Mouse (Mus musculus): ENCODE data around the gene Hist1h2ab. TPM values are rescaled to one million over a fixed set of nuclear protein-coding genes. Genes with fewer than 3 reads are reported as not detected.
"Not testable (repeated sequence)": the region's sequence is repeated elsewhere in the genome, so short reads cannot be mapped to it uniquely, and the experiment has no call there.

Hist1h2ab gene
- polyA plus RNA-seq, 1 experiment from 2014 or later, result 5.1 TPM

DNA sequence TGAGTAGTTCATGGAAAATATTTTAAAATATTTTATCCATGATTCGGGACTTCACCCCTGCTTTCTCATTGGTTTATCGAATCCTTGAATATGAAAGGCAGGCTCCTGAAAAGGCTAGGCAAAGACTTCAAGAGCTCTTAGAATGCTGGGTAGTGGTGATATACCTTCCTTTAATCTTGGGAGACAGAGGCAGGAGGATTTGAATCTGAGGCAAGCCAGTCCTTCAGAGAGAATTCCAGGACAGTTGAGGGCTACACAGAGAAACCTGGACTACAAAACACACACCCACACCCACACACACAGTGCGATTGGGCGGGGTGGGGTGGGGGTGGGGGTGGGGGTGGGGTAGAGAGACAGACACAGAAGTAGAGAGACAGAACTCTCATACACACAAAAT lies 3.0 kb upstream of the Hist1h2ab start:
- H3K4me2 ChIP-seq, result peak overlapping the region; percentile 71; the same call in 1 of the 2 replicates
- H3K9ac ChIP-seq, result peak overlapping the region; percentile 36; the same call in 1 of the 2 replicates
- ATAC-seq (ENCODE audit: low read depth), result no peak
- H3K9me3 ChIP-seq, result no peaks in the 10 kb centered on the region
- H3K27me3 ChIP-seq, result no peaks in the 10 kb centered on the region
- no peaks in the 10 kb centered on the region for H3K36me3 ChIP-seq
- peaks cover 31% of the 10 kb centered on the region for H3K4me1 ChIP-seq (replicated peaks)
- no peak overlapping the region for H3K4me3 ChIP-seq
- peak overlapping the region; percentile 95 for H3K27ac ChIP-seq (replicated peaks)
- 11% methylated on average over 4 of the region's 4 CpGs for WGBS

- Histone ChIP-seq H3K27ac (replicated peaks) (no peak overlapping the region; the same call in 1 of the 2 replicates), H3K4me3 (no peak overlapping the region)
Measured at GRCm38 (mm10) chr13:23749563-23750121, 1.3 kb upstream of the Hist1h2ab start.

DNA sequence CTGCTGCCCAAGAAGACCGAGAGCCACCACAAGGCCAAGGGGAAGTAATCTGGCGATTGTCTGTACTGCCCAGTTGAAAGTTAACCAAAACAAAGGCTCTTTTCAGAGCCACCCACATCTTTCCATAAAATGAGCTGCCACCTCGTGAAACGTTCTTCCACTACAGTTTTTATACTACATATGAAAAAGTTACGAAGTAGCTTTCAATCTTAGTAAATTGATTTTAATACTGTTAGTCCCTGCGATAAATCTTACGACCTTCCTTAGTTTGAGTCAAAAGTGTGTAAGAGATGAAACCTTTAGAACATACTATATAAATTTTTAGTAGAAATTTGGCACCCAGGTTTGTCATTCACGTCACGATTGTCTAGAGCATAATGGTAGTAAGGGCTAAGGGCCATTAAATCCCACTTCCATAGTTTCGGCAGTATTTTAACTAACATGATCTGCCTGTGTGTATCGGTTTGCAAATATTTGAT lies 591 bp downstream of the Hist1h2ab start:
- H3K4me1 ChIP-seq (replicated peaks), result peaks cover 29% of the 10 kb centered on the region
- H3K9me3 ChIP-seq, result no peaks in the 10 kb centered on the region
- ATAC-seq (ENCODE audit: low read depth), result peak; percentile 44; the same call in 1 of the 2 replicates
- H3K4me2 ChIP-seq, result peak overlapping the region; percentile 67
- no peaks in the 10 kb centered on the region for H3K27me3 ChIP-seq
- peak overlapping the region; percentile 66; the same call in 1 of the 2 replicates for H3K9ac ChIP-seq
- under 1% methylated on average over 11 of the region's 11 CpGs for WGBS
- H3K4me3 ChIP-seq, result peak overlapping the region; percentile 45
- peak overlapping the region; percentile 95 for H3K27ac ChIP-seq (replicated peaks)
- H3K36me3 ChIP-seq, result no peaks in the 10 kb centered on the region

More at GRCm38 (mm10) chr13:23749563-23750121, 1.3 kb upstream of the Hist1h2ab start:
- H3K9me3 ChIP-seq, result no peaks in the 10 kb centered on the region
- ATAC-seq (ENCODE audit: low read depth), result no peak
- no peak overlapping the region for H3K4me2 ChIP-seq
- WGBS, result 89% methylated on average over 5 of the region's 5 CpGs
- no peak overlapping the region for H3K9ac ChIP-seq
- H3K36me3 ChIP-seq, result no peaks in the 10 kb centered on the region
- no peaks in the 10 kb centered on the region for H3K27me3 ChIP-seq
- H3K4me1 ChIP-seq (replicated peaks), result peaks cover 29% of the 10 kb centered on the region

DNA sequence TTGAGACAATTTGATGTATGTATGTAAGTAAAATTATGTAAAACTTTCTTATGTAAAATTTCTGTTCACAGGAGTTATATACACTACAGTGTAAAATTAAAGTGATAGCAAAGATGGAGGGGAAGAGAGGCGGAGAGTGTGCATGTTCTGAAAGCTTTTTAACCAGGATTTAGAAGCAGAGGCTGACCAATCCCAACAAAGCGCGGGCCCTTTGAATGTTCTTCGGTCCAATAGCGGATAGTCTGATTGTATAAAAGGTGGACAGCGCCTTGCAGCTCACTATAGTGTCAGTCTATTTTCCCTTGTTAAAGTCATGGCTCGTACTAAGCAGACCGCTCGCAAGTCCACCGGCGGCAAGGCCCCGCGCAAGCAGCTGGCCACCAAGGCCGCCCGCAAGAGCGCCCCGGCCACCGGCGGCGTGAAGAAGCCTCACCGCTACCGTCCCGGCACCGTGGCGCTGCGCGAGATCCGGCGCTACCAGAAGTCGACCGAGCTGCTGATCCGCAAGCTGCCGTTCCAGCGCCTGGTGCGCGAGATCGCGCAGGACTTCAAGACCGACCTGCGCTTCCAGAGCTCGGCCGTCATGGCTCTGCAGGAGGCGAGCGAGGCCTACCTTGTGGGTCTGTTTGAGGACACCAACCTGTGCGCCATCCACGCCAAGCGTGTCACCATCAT lies 1.3 kb downstream of the Hist1h2ab start, which contains the start of gene Hist1h3b:
Hist1h3b (plus strand) TSS at position 201 of the 675 bp plus-strand sequence.
- 1% methylated on average over 16 of the region's 47 CpGs for WGBS
- peak; percentile 76 for ATAC-seq (ENCODE audit: low read depth)

GRCm38 (mm10) chr13:23752742-23753172 lies 1.8 kb downstream of the Hist1h2ab start:
- Histone ChIP-seq H3K4me1 (replicated peaks) (peaks cover 26% of the 10 kb centered on the region), H3K9ac (no peak overlapping the region), H3K27me3 (no peaks in the 10 kb centered on the region), H3K9me3 (no peaks in the 10 kb centered on the region), H3K27ac (replicated peaks) (peak overlapping the region; percentile 1; the same call in 1 of the 2 replicates), H3K4me3 (peak overlapping the region; percentile 23; the same call in 1 of the 2 replicates), H3K4me2 (peak overlapping the region; percentile 67), H3K36me3 (no peaks in the 10 kb centered on the region)
- WGBS, result 4% methylated on average over 6 of the region's 6 CpGs
- ATAC-seq (ENCODE audit: low read depth), result no peak

More for the DNA sequence above, 1.3 kb downstream of the Hist1h2ab start, which contains the start of gene Hist1h3b:
- peak within 1 kb of the TSS; percentile 67 for H3K4me2 ChIP-seq
- H3K4me1 ChIP-seq (replicated peaks), result peaks cover 27% of the 10 kb centered on the region
- not testable (repeated sequence) for H3K36me3 ChIP-seq, H3K27me3 ChIP-seq, H3K9me3 ChIP-seq
- H3K9ac ChIP-seq, result peak within 1 kb of the TSS; percentile 66
- peak within 1 kb of the TSS; percentile 95 for H3K27ac ChIP-seq (replicated peaks)
- H3K4me3 ChIP-seq, result peak within 1 kb of the TSS; percentile 45

DNA sequence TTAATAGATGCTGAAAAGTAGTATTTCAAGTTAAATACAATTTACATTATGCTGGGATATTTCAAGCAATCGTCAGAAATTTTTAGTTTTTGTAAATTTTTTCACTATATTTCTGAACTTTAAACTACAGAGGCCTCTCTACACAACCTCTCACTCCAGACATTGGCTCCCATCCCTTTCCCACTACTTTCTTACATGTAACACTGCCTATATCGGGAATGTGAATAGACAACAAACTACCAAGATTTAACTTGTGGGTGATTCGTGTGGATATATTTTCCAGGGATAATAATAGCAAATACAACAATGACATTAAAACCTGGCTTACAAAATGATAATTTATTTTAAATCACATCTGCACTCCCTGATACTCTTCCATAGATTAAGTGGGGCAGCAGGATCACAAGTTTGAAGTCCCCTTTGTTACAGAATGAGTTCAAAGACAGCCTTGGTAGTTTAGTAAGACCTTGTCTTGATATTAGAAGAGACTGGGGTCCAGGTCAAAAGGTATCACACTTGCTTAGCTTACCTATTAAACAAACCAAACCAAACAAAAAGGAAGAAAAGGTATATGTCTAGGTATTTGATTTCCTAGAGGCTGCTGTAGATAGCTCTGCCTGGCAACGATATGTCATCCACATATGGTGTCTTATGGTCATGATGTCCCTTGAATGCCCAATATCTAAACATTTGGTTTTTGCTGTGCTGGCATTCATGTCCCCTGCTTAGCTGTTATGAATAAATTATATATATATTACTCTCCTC lies 2.6 kb downstream of the Hist1h2ab start:
- no peaks in the 10 kb centered on the region for H3K36me3 ChIP-seq
- 57% methylated on average over 4 of the region's 4 CpGs for WGBS
- H3K4me1 ChIP-seq (replicated peaks), result peaks cover 18% of the 10 kb centered on the region
- H3K27me3 ChIP-seq, result no peaks in the 10 kb centered on the region
- peak overlapping the region; percentile 67; the same call in 1 of the 2 replicates for H3K4me2 ChIP-seq
- H3K9me3 ChIP-seq, result no peaks in the 10 kb centered on the region
- ATAC-seq (ENCODE audit: low read depth), result no peak
- no peak overlapping the region for H3K27ac ChIP-seq (replicated peaks)
- H3K9ac ChIP-seq, result no peak overlapping the region
- no peak overlapping the region for H3K4me3 ChIP-seq

DNA sequence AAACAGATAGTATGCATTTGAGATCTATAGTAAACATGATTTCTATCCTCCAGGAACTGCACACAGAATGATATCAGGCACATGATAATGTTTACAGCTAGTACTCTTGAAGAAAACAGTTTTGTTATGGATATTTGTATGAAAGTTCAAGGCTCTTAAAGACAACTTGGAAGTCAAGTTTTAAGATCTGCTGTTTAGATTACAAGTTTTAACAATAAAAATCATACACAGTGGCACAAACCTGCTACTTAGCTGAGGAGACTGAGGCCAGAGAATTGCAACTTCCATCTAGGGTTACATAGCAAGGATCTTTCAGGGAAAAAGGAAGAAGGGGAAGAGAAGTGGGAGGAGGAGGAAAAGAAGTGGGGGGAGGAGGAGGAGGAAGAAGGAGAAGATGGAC lies 4.1 kb downstream of the Hist1h2ab start:
- Histone ChIP-seq H3K9me3 (no peaks in the 10 kb centered on the region), H3K9ac (no peak overlapping the region), H3K4me2 (no peak overlapping the region), H3K4me1 (replicated peaks) (peaks cover 19% of the 10 kb centered on the region), H3K4me3 (no peak overlapping the region), H3K27me3 (no peaks in the 10 kb centered on the region), H3K27ac (replicated peaks) (no peak overlapping the region), H3K36me3 (no peaks in the 10 kb centered on the region)
- no peak for ATAC-seq (ENCODE audit: low read depth)

- 0% methylated on average over 17 of the region's 22 CpGs for WGBS
- Histone ChIP-seq H3K4me1 (replicated peaks) (peaks cover 24% of the 10 kb centered on the region), H3K27me3 (no peaks in the 10 kb centered on the region), H3K27ac (replicated peaks) (peak within 1 kb of the TSS; percentile 88), H3K4me3 (peak within 1 kb of the TSS; percentile 37), H3K9ac (peak within 1 kb of the TSS; percentile 61), H3K4me2 (peak within 1 kb of the TSS; percentile 65), H3K36me3 (no peaks in the 10 kb centered on the region), H3K9me3 (no peaks in the 10 kb centered on the region)
- peak; percentile 77 for ATAC-seq (ENCODE audit: low read depth)
Measured at GRCm38 (mm10) chr13:23756790-23757189, 5.9 kb downstream of the Hist1h2ab start, which contains the start of gene Hist1h4b. Hist1h4b (plus strand) TSS chr13:23757013.

GRCm38 (mm10) chr13:23757211-23757773 lies 6.4 kb downstream of the Hist1h2ab start:
- no peaks in the 10 kb centered on the region for H3K36me3 ChIP-seq
- peak overlapping the region; percentile 61 for H3K9ac ChIP-seq
- H3K4me3 ChIP-seq, result peak overlapping the region; percentile 37
- peaks cover 25% of the 10 kb centered on the region for H3K4me1 ChIP-seq (replicated peaks)
- peak; percentile 16; the same call in 1 of the 2 replicates for ATAC-seq (ENCODE audit: low read depth)
- H3K9me3 ChIP-seq, result no peaks in the 10 kb centered on the region
- 1% methylated on average over 23 of the region's 23 CpGs for WGBS
- H3K27ac ChIP-seq (replicated peaks), result peak overlapping the region; percentile 88
- H3K27me3 ChIP-seq, result no peaks in the 10 kb centered on the region
- peak overlapping the region; percentile 65 for H3K4me2 ChIP-seq

DNA sequence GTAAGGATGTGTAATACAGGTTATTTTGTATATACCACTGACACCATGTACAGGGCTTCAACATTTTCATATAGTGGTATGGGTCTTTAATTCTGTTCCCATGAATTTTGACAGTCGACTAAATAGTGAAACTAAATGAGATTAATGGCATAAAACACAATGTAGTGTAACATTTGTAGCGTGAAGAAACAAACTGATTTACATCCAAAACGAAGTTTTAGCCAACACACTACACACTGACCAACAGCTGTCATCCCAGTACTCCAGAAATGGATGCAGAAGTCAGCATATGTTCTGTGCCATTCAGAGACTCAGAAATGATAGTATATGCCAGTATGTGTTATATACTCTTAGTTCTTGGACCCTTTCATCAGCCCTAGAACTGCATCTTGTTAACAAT lies 7.0 kb downstream of the Hist1h2ab start:
- ATAC-seq (ENCODE audit: low read depth), result no peak
- no peak overlapping the region for H3K9ac ChIP-seq
- no peaks in the 10 kb centered on the region for H3K9me3 ChIP-seq
- no peak overlapping the region for H3K4me3 ChIP-seq
- peaks cover 23% of the 10 kb centered on the region for H3K4me1 ChIP-seq (replicated peaks)
- H3K27me3 ChIP-seq, result no peaks in the 10 kb centered on the region
- WGBS, result 41% methylated on average over 3 of the region's 3 CpGs
- H3K4me2 ChIP-seq, result peak overlapping the region; percentile 65
- H3K27ac ChIP-seq (replicated peaks), result no peak overlapping the region
- no peaks in the 10 kb centered on the region for H3K36me3 ChIP-seq

GRCm38 (mm10) chr13:23759251-23759771 lies 8.4 kb downstream of the Hist1h2ab start:
- Histone ChIP-seq H3K36me3 (no peaks in the 10 kb centered on the region), H3K9ac (no peak overlapping the region), H3K4me2 (no peak overlapping the region), H3K27me3 (no peaks in the 10 kb centered on the region), H3K27ac (replicated peaks) (no peak overlapping the region), H3K4me1 (replicated peaks) (peaks cover 31% of the 10 kb centered on the region), H3K4me3 (no peak overlapping the region), H3K9me3 (no peaks in the 10 kb centered on the region)
- 24% methylated on average over 3 of the region's 3 CpGs for WGBS
- no peak for ATAC-seq (ENCODE audit: low read depth)
